Mouse (Mus musculus) erythroblast, embryonic 14.5 days (primary cell): ENCODE data around the gene Clcc1.

Experiments used
- GATA1 ChIP-seq: IDR thresholded peaks from 2 replicates; pipeline ENCODE4 v1.6.1; 2012; ENCODE audit warnings: low read length, inconsistent platforms, mixed read lengths
- TAL1 ChIP-seq: IDR thresholded peaks from 3 replicates; pipeline ENCODE4 v1.6.1; 2012; ENCODE audit warnings: low read length, inconsistent platforms, mixed read lengths

- TF ChIP-seq GATA1 (no peak), TAL1 (no peak)
Measured at GRCm38 (mm10) chr3:108727344-108727743, 73.6 kb downstream of the Clcc1 start.
